Mouse (Mus musculus) olfactory bulb, adult 2 months (tissue): Measurements from ENCODE around the gene Gm10160.

Experiments used
- CTCF ChIP-seq: fragments of 200-500 bp; IDR thresholded peaks from 2 replicates; pipeline ENCODE4 v1.5.1; 2012; ENCODE audit warnings: low read depth, mild to moderate bottlenecking, low read length, moderate library complexity; ENCODE audit not compliant: insufficient read depth
- POLR2A ChIP-seq: fragments of 200-500 bp; IDR thresholded peaks from 2 replicates; pipeline ENCODE4 v1.6.1; 2012; ENCODE audit warnings: mild to moderate bottlenecking, low read depth, low read length, moderate library complexity; ENCODE audit not compliant: insufficient read depth

- TF ChIP-seq CTCF, result no peak
- TF ChIP-seq POLR2A, result no peak
These were observed 8.6 kb downstream of the Gm10160 start for GRCm38 (mm10) chr7:81847010-81847409.
